Mouse (Mus musculus): Measurements from ENCODE around the gene Vipas39.
"Not testable (repeated sequence)": the region's sequence is repeated elsewhere in the genome, so short reads cannot be mapped to it uniquely, and the experiment has no call there.

Gene Vipas39

DNA sequence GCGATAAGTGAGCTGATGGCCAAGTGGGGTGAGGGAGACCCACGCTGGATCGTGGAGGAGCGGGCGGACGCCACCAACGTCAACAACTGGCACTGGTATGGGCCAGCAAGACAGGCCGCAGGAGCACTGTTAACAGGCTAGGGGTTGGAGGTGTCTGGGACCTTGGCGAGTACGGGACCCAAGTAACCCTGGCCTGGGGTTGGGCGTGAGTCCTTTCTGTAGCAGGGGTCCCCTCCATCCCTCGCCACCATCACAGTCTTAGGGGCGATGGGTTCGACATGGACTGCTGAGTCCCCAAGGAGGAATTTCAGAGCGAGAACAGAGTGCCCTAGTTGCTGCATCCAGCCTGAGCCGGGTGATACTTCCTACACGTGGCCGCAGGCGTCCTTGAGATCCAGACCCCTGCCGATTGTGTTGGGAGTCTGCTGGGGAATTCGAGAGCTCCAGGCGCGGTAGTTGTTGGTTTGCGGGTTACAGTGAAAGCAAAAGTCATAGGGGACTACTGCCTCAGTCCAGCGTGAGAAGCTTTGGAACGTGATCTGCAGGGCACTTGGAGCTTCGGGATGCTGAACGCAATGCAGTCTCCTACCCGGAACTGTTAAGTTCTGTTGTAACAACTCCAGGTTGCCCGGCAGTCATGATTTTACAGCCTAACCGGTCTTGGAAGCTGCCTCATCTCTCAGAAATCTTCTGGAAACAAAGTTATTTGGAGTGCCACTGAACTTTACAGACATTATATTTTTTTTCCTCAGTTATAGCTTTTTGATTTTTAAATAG, 959 bp upstream of the Vipas39 start:
- DNase-seq (ENCODE audit: low read depth) = no peak

- no peak for DNase-seq (ENCODE audit: low read depth)
These were observed 612 bp downstream of the Vipas39 start for GRCm38 (mm10) chr12:87265444-87265843.

- no peak for DNase-seq (ENCODE audit: low read depth)
These were observed 5.5 kb downstream of the Vipas39 start for GRCm38 (mm10) chr12:87260562-87260961.

GRCm38 (mm10) chr12:87256629-87257028, 9.4 kb downstream of the Vipas39 start:
- DNase-seq (ENCODE audit: low read depth) = no peak

GRCm38 (mm10) chr12:87253878-87254277, 12.2 kb downstream of the Vipas39 start:
- DNase-seq (ENCODE audit: low read depth) = no peak

DNA sequence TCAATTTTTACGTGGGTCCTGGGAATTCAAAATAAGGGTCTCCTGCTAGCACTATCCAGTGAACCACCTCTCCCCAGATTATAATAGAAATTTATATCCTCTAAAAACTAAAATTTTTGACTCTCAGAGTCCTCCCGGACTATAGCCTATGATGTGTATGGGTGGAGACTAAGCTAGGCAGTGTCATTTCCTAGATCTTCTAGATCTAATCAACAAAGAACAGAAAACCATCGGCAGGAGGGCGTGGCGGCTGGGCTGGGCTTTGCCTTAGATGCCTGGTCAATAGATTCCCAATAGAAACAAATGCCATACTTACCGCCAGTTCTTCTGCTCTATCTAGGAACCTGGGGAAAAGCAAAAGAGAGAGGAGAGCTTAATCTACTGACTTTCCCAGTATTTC, 15.9 kb downstream of the Vipas39 start:
- no peak for DNase-seq (ENCODE audit: low read depth)

DNA sequence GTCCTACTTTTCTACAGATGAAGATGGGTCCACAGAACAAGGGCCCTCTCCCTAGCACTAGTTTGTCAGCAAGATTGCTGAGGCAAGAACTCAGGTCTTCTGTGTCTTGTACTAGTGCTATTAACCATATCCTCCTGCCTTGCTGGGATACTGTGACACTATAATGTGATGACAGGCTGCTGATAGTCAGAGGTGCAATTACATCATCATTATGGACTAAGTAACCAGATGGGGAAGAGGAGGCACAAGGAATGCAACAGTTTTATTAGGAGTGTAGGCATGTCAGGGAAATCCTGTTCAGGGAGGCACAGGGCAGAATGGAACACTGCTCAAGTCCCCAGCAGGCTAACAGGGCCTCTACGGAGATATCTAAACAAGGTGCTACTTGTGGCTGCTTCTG, 27.4 kb downstream of the Vipas39 start, which contains the start of gene Noxred1:
Gene Noxred1, minus strand, starts transcription at position 101 of the 400 bp plus-strand sequence.
- DNase-seq (ENCODE audit: low read depth) = no peak

DNA sequence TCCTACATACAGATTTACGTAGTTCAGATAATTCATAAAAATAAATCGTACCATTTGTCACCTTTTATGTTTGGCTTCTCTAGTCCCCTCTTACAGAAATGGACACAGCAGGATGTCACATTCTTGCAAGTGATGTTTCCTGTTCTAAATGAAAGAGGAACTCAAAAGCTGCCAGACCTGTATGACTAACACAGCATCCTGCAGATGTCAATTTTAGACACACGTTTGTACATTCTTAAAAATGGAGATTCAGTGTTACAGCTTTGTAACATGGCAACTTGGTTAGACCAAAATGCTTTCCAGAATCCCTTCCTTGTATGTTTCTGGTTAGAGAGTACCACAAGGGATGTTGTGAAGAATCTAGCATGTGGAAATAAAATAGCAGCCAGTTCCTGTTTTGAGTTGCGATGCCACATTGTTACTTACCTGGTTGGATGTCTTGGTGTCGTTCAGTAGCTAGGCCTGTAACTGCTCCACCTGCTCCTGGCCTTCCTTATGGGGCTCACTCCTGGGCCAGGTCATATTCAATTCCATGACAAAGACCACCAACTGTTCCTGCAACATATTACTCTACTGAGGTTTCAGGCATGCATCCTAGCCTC, 29.1 kb downstream of the Vipas39 start:
- DNase-seq (ENCODE audit: low read depth) = no peak

- DNase-seq (ENCODE audit: low read depth) = no peak
These were observed 35.6 kb downstream of the Vipas39 start for GRCm38 (mm10) chr12:87230379-87230895.

GRCm38 (mm10) chr12:87229633-87230032, 36.4 kb downstream of the Vipas39 start:
- DNase-seq (ENCODE audit: low read depth) = no peak

- DNase-seq (ENCODE audit: low read depth) = no peak
These were observed 39.3 kb downstream of the Vipas39 start for GRCm38 (mm10) chr12:87226801-87227200.

DNA sequence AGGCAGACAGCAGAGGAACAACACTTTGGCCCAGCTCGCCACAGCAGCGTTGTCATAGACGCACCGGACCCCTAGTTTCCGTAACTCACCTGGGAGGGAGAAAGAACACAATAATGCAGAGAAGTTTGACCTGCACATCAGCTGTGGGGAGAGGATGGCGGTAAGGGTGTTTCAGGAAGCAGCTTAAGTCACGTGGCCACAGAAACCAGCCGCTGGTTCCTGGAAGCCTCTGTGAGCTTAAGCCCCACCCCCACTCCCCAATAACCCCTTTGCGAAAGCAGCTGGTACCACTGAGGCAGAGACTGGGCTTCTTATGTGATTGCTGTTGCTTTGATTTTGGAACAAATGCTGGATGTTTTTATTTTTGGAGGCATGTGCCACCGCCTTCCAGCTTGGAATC, 41.1 kb downstream of the Vipas39 start:
- no peak for DNase-seq (ENCODE audit: low read depth)

GRCm38 (mm10) chr12:87219362-87219761, 46.7 kb downstream of the Vipas39 start:
- no peak for DNase-seq (ENCODE audit: low read depth)

GRCm38 (mm10) chr12:87217596-87217995, 48.5 kb downstream of the Vipas39 start:
- no peak for DNase-seq (ENCODE audit: low read depth)

GRCm38 (mm10) chr12:87216053-87216452, 50.0 kb downstream of the Vipas39 start:
- no peak for DNase-seq (ENCODE audit: low read depth)

GRCm38 (mm10) chr12:87212844-87213606, 53.0 kb downstream of the Vipas39 start:
- DNase-seq (ENCODE audit: low read depth) = no peak

DNA sequence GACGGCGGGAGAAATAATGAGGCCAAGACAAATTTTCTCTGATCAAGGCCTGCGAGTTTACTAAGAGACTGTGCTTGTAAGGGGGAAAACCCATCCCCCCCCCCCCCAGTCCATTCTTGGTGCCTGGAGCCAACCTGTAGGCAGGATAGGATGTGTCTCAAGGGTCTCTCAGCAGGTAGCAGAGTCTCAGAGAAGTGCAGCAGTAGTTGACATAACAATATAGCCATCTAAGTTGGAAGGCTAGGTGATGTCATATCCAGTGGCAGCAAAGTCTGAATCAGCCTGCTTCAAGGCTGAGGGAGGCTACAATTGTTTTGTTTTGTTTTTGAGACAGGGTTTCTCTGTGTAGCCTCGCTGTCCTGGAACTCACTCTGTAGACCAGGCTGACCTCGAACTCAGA, 60.3 kb downstream of the Vipas39 start:
- DNase-seq (ENCODE audit: low read depth) = not testable (repeated sequence)

DNA sequence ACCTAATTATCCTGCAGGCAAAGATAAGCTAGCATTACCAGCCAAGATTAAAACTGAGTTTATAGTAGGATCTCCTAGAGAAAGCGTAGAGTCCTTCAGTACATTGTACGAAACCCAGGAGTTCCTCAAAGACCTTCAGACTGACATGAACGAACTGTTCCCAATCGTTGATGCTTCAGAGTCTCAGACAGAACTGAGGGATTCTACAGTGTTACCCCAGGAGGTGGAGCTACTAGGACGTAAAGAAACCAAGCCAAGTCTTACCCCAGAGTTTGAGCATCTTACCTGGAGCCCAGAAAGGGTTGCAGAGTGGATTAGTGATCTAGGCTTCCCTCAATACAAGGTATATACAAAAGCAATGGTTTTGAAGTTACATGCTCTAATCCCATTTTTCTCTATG, 64.4 kb downstream of the Vipas39 start:
- DNase-seq (ENCODE audit: low read depth) = no peak

DNA sequence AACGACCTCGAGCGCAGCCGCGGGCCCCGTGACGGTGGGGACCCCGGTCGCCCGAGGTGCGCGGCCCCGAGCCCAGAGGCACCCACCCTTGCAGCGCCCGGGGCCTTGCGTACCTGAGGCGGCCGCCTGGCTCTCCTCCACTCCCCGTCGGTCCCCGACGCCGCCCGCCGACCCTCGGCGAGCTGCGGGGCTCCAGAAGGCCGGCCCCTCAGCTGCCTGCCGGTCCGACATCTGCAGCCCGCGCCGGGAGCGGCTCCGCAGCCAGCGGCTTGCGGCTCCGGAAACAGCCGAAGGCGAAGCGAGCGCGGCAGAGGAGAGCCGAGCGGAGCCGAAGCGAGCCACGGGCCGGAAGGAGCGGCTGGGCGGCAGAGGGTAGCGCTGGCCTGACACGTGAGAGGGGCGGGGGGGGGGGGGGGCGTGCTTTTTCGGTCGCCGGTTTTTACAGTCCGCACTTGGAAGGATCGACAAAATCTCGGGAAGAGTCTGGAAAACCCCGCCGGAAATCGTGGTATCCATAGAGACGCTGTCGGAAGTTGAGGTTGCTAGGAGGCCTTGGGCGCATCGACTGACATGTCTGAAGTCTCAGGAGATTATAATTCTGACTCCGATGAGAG, 66.0 kb downstream of the Vipas39 start, which contains the start of gene Tmed8:
Gene Tmed8, minus strand, starts transcription at position 482 of the 614 bp plus-strand sequence.
- DNase-seq (ENCODE audit: low read depth) = no peak

- DNase-seq (ENCODE audit: low read depth) = no peak
These were observed 66.7 kb downstream of the Vipas39 start, which contains the start of gene Samd15 for GRCm38 (mm10) chr12:87199206-87199972. Samd15 (plus strand) TSS chr12:87199723.

DNA sequence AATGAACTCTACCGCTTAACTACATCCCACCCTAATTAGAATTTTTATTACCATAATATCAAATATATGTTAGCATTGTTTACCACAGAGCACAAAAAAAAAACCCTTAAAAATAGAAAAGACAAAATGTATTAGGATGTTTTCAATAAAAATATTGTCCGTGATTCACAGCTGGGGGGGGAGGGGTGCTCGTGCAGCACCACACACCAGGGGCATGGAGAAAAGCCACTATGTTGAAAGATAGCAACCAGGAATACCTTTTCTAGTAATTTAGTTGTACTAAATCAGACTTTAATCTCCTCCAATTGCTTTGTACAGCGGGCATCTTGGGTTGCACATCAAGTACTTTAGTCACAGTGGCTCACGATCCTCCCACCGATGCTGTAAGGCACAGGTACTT, 67.3 kb downstream of the Vipas39 start:
- DNase-seq (ENCODE audit: low read depth) = no peak

Measured in c-Kit-positive CD71-positive TER-119-negative erythroid progenitor cells, embryonic 14.5 days (primary cell).